Mouse (Mus musculus) hindbrain, embryonic 12.5 days (tissue): ENCODE data around the gene Col4a3bp. TPM values are rescaled to one million over a fixed set of nuclear protein-coding genes. Genes with fewer than 3 reads are reported as not detected.

Source experiments
- ATAC-seq: fragments of 200-750 bp; cut with Nextera tagmentation; 2 replicates; pipeline ENCODE4 v1.8.0; 2017; ENCODE audit warnings: moderate TSS enrichment; ENCODE audit not compliant: low FRiP score
- H3K27ac ChIP-seq: fragments of 300-500 bp; sonication (generic); 2 replicates; pipeline ENCODE4 v1.5.1; 2016; ENCODE audit warnings: mild to moderate bottlenecking
- H3K27me3 ChIP-seq: fragments of 300-500 bp; sonication (generic); 2 replicates; pipeline ENCODE4 v1.6.1; 2016; ENCODE audit warnings: mild to moderate bottlenecking
- H3K36me3 ChIP-seq: fragments of 300-500 bp; sonication (generic); 2 replicates; pipeline ENCODE4 v1.6.1; 2016; ENCODE audit warnings: mild to moderate bottlenecking
- H3K4me1 ChIP-seq: fragments of 300-500 bp; sonication (generic); 2 replicates; pipeline ENCODE4 v1.6.1; 2016
- H3K4me2 ChIP-seq: fragments of 300-500 bp; sonication (generic); replicated peaks from 2 replicates; pipeline ENCODE4 v1.6.1; 2016; ENCODE audit warnings: mild to moderate bottlenecking
- H3K4me3 ChIP-seq: fragments of 300-500 bp; sonication (generic); 2 replicates; pipeline ENCODE4 v1.5.1; 2016; ENCODE audit warnings: mild to moderate bottlenecking
- H3K9ac ChIP-seq: fragments of 300-500 bp; sonication (generic); 2 replicates; pipeline ENCODE4 v1.6.1; 2016; ENCODE audit warnings: mild to moderate bottlenecking, moderate library complexity
- H3K9me3 ChIP-seq: fragments of 300-500 bp; sonication (generic); replicated peaks from 2 replicates; pipeline ENCODE4 v1.6.1; 2016; ENCODE audit warnings: mild to moderate bottlenecking
- WGBS: fragments of 180-500 bp; shearing (Covaris S2); methylation state at CpG from one replicate; pipeline ENCODE4 v1.1.7; 2016; 5-methylcytosine and 5-hydroxymethylcytosine counted together
- polyA plus RNA-seq: library from polyadenylated mRNA; unstranded; fragments of >200 nt; fragmentation: Nextera tagmentation; extraction: Ambion mirVana; gene quantifications from 2 replicates; pipeline ENCODE4 v1.2.1, GENCODE M21; 2016

The Col4a3bp gene
- polyA plus RNA-seq, 1 experiment from 2014 or later, result 10.1 TPM

DNA sequence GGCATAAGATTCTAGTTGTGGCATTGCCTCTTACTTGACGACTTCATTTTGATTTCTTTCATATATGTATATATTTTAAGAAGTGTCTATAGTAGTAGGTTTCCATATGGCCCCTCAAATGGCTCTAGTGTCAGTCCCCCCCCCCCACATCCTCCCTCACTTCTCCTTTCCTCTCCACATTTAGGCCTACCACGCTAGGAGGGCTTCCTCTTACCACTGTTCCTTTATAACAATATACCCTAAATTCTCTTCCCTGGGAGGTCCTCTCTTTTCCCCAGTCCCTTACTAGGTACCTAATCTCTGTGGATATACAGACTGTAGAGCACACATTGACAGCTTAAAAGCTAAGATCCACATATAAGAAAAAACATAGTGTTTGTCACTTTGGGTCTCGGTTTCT is 21.1 kb upstream of the Col4a3bp start:
- WGBS, result 94% methylated on average over 3 of the region's 3 CpGs

DNA sequence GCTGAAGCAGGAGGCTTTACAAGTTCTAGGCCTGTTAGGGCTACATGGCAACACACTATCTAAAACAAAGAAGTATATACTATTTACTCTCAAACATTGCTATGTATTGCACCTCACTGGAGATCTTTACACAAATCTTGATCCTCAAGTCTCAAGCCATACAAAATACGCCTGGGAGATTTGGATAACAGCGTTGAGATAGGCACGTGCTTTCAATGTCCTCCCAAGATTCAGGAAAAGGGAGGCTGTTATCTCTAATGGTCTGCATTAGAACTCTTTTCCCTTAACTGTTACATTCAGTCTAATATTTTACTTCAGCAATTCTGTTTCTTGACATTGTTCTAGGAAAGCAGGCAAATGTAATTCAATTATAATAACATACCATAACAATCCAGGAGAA is 15.4 kb upstream of the Col4a3bp start:
- no peaks in the 10 kb centered on the region for H3K27me3 ChIP-seq
- no peak overlapping the region for H3K4me2 ChIP-seq
- H3K4me3 ChIP-seq, result no peak overlapping the region
- no peak overlapping the region for H3K9ac ChIP-seq
- no peaks in the 10 kb centered on the region for H3K9me3 ChIP-seq
- 95% methylated on average over 3 of the region's 3 CpGs for WGBS
- H3K36me3 ChIP-seq, result no peaks in the 10 kb centered on the region
- no peak overlapping the region for H3K27ac ChIP-seq
- H3K4me1 ChIP-seq, result no peaks in the 10 kb centered on the region
- no peak for ATAC-seq

More for the DNA sequence above, 21.1 kb upstream of the Col4a3bp start:
- H3K4me1 ChIP-seq, result no peaks in the 10 kb centered on the region
- ATAC-seq, result no peak
- no peaks in the 10 kb centered on the region for H3K27me3 ChIP-seq
- H3K36me3 ChIP-seq, result no peaks in the 10 kb centered on the region
- no peak overlapping the region for H3K4me2 ChIP-seq
- H3K9ac ChIP-seq, result no peak overlapping the region
- no peaks in the 10 kb centered on the region for H3K9me3 ChIP-seq
- no peak overlapping the region for H3K27ac ChIP-seq
- no peak overlapping the region for H3K4me3 ChIP-seq

DNA sequence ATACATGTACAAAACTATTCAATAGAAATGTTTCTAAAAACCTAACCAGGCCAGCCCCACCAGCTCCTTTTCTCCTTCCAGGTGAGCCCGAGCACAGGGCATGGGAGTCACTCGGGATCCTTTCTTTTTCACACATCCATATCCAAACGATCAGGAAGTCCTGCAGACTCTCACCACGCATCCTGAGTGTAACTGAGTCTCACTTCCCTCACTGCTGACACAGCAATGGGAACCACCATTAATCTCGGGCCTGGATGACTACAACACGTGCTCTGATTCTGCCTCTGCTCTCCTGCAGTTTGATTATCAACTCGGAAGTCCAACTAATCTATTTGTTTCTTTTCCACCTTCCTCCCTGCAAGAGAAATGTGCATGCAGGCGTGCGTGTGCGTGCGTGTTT is 14.6 kb upstream of the Col4a3bp start:
- no peak overlapping the region for H3K9ac ChIP-seq
- H3K36me3 ChIP-seq, result no peaks in the 10 kb centered on the region
- H3K27ac ChIP-seq, result no peak overlapping the region
- no peak for ATAC-seq
- no peaks in the 10 kb centered on the region for H3K4me1 ChIP-seq
- H3K4me2 ChIP-seq, result no peak overlapping the region
- no peak overlapping the region for H3K4me3 ChIP-seq
- no peaks in the 10 kb centered on the region for H3K27me3 ChIP-seq
- H3K9me3 ChIP-seq, result no peaks in the 10 kb centered on the region
- WGBS, result 91% methylated on average over 11 of the region's 11 CpGs

DNA sequence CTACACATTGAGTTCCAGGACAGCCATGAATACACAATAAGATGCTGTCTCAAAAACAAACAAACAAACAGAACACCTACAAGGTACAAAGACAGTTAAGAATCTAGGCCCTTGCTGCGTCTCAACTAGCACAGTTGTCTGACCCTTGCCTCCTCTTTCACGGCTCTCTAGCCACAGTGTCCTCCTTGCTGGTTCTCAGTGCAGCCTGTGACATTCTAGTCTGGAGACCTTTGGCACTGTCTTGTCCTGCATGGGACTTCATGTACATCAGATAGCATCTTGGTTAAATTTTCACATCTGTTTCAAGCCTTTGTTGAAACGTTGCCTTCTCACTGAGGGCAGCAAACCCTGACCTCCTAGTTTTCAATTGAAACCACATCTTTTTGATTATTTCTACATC is 13.6 kb upstream of the Col4a3bp start:
- Histone ChIP-seq H3K27ac (no peak overlapping the region), H3K4me1 (no peaks in the 10 kb centered on the region), H3K36me3 (no peaks in the 10 kb centered on the region), H3K27me3 (no peaks in the 10 kb centered on the region), H3K9me3 (no peaks in the 10 kb centered on the region), H3K9ac (no peak overlapping the region), H3K4me3 (no peak overlapping the region), H3K4me2 (no peak overlapping the region)
- 85% methylated on average over 3 of the region's 3 CpGs for WGBS
- no peak for ATAC-seq

DNA sequence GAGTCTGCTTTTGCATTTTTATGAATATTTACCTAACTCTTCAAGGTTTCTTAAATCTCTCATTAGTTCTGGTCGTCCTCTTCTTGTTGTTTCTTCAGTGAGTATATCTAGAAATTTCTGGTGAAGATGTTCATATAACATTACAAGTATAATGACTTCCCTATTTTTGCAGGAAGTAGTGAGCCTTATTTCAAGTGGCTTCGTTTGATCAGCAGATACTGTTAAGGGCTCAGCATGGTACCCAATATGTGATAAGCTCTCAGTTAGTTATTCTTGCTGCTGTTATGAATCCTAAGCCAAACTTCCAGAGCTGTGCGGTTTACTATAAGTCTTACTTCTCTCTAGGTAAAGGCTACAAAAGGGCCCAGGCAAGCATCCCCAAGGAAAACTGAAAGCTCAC is 12.9 kb upstream of the Col4a3bp start:
- Histone ChIP-seq H3K27me3 (no peaks in the 10 kb centered on the region), H3K9ac (no peak overlapping the region), H3K27ac (no peak overlapping the region), H3K4me2 (no peak overlapping the region), H3K36me3 (no peaks in the 10 kb centered on the region), H3K4me1 (no peaks in the 10 kb centered on the region), H3K9me3 (no peaks in the 10 kb centered on the region), H3K4me3 (no peak overlapping the region)
- no peak for ATAC-seq
- 96% methylated on average over 3 of the region's 3 CpGs for WGBS

- H3K36me3 ChIP-seq, result no peaks in the 10 kb centered on the region
- no peak for ATAC-seq
- WGBS, result 89% methylated on average over 9 of the region's 9 CpGs
These were observed 12.4 kb upstream of the Col4a3bp start for GRCm38 (mm10) chr13:96530064-96530463.

DNA sequence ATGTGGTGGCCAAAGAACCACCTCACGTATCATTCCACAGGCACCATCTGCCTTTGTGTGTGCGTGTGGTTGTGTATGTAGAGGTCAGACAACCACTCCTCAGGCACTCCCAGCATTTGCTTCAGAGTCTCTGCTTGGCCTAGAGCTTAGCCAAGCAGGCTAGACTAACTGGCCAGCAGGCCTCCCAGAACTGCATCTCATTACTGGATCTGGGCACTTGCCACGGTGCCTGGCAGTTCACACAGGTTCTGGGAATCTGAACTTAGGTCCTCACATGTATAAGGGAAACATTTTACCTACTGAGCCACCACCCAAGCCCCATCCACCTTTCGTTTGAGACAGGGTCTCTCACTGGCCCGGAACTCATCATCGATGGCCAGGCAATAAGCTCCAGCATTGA is 10.2 kb upstream of the Col4a3bp start:
- whole genome bisulfite sequencing, result 92% methylated on average over 6 of the region's 6 CpGs

More at GRCm38 (mm10) chr13:96530064-96530463, 12.4 kb upstream of the Col4a3bp start:
- no peak overlapping the region for H3K27ac ChIP-seq
- no peaks in the 10 kb centered on the region for H3K4me1 ChIP-seq
- no peaks in the 10 kb centered on the region for H3K27me3 ChIP-seq
- H3K9ac ChIP-seq, result no peak overlapping the region
- no peak overlapping the region for H3K4me2 ChIP-seq
- no peaks in the 10 kb centered on the region for H3K9me3 ChIP-seq
- no peak overlapping the region for H3K4me3 ChIP-seq

DNA sequence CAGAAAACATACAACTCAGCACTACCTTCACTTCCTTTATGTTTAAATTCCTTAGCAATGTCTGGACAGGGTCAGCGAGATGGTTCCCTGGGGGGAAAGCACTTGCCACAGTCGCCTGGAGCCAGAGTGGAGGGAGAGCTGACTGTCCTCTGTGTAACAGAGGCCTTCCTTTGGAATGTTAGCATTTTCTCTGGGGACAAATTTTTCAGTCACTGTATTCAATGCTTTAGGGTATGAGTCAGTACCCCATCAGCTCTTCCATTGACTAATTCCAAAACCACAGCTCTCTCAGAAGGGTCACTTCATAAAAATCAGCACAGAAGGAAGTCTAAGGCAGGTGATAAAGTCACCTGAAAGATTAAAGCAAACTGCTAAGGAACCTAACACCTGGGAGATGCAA is 8.7 kb upstream of the Col4a3bp start:
- Histone ChIP-seq H3K27ac (no peak overlapping the region), H3K27me3 (no peaks in the 10 kb centered on the region), H3K4me1 (no peaks in the 10 kb centered on the region), H3K9ac (no peak overlapping the region), H3K4me3 (no peak overlapping the region), H3K36me3 (no peaks in the 10 kb centered on the region), H3K9me3 (no peaks in the 10 kb centered on the region), H3K4me2 (no peak overlapping the region)
- 58% methylated on average over 2 of the region's 2 CpGs for WGBS
- ATAC-seq, result no peak

More for the DNA sequence above, 10.2 kb upstream of the Col4a3bp start:
- no peak for ATAC-seq
- Histone ChIP-seq H3K9me3 (no peaks in the 10 kb centered on the region), H3K4me2 (no peak overlapping the region), H3K27ac (no peak overlapping the region), H3K9ac (no peak overlapping the region), H3K27me3 (no peaks in the 10 kb centered on the region), H3K36me3 (no peaks in the 10 kb centered on the region), H3K4me1 (no peaks in the 10 kb centered on the region), H3K4me3 (no peak overlapping the region)

- WGBS, result 84% methylated on average over 5 of the region's 5 CpGs
- ATAC-seq, result no peak
- Histone ChIP-seq H3K4me1 (no peaks in the 10 kb centered on the region), H3K27ac (no peak overlapping the region), H3K36me3 (no peaks in the 10 kb centered on the region), H3K9ac (no peak overlapping the region), H3K27me3 (no peaks in the 10 kb centered on the region), H3K4me2 (no peak overlapping the region), H3K9me3 (no peaks in the 10 kb centered on the region), H3K4me3 (no peak overlapping the region)
These were observed 5.4 kb upstream of the Col4a3bp start for GRCm38 (mm10) chr13:96536821-96537572.

DNA sequence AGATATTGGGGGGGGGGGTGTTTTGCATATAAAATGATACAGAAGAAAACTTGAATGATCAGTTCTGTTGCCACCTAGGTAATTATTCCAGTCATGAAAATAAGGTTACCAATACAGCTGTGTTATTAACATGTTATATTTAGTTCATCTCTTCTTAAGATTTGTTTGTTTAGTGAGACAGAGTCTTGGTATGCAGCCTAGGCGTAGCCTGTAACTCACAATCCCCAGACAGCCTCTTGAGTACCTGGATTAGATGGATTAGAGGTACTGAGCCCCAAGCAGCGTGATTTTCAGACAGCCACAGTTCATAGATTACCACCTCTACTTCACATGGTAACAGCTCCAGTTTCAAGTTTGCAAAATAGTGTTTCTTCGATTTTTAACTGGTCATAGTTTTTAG is 4.3 kb upstream of the Col4a3bp start:
- 83% methylated on average over 3 of the region's 3 CpGs for WGBS
- no peak for ATAC-seq
- no peak overlapping the region for H3K27ac ChIP-seq

GRCm38 (mm10) chr13:96541381-96541780 is 1.0 kb upstream of the Col4a3bp start:
- Histone ChIP-seq H3K36me3 (no peaks in the 10 kb centered on the region), H3K9me3 (no peaks in the 10 kb centered on the region), H3K4me1 (peaks cover 7% of the 10 kb centered on the region; the same call in 1 of the 2 replicates), H3K4me3 (peak overlapping the region; percentile 90; the same call in 1 of the 2 replicates), H3K27ac (no peak overlapping the region), H3K9ac (no peak overlapping the region), H3K4me2 (peak overlapping the region; percentile 56), H3K27me3 (no peaks in the 10 kb centered on the region)
- 43% methylated on average over 2 of the region's 2 CpGs for WGBS
- no peak for ATAC-seq

More for the DNA sequence above, 4.3 kb upstream of the Col4a3bp start:
- Histone ChIP-seq H3K4me1 (no peaks in the 10 kb centered on the region), H3K9ac (no peak overlapping the region), H3K27me3 (no peaks in the 10 kb centered on the region), H3K4me3 (no peak overlapping the region), H3K36me3 (no peaks in the 10 kb centered on the region), H3K9me3 (no peaks in the 10 kb centered on the region), H3K4me2 (no peak overlapping the region)

GRCm38 (mm10) chr13:96542901-96543891 is 778 bp downstream of the Col4a3bp start:
- Histone ChIP-seq H3K9ac (peak overlapping the region; percentile 90), H3K27me3 (no peaks in the 10 kb centered on the region), H3K4me2 (peak overlapping the region; percentile 79), H3K4me1 (peaks cover 7% of the 10 kb centered on the region; the same call in 1 of the 2 replicates), H3K27ac (peak overlapping the region; percentile 97), H3K36me3 (no peaks in the 10 kb centered on the region), H3K9me3 (no peaks in the 10 kb centered on the region), H3K4me3 (peak overlapping the region; percentile 90)
- peak; percentile 26 for ATAC-seq
- WGBS, result under 1% methylated on average over 71 of the region's 73 CpGs
